Mouse (Mus musculus): ENCODE measurements at regions not wholly inside any gene's neighbourhood (a gene's known extent, or its start where the extent isn't known, plus 50 kb on each side); places are given as distances from the start of the nearest gene placed in this dataset.

DNA sequence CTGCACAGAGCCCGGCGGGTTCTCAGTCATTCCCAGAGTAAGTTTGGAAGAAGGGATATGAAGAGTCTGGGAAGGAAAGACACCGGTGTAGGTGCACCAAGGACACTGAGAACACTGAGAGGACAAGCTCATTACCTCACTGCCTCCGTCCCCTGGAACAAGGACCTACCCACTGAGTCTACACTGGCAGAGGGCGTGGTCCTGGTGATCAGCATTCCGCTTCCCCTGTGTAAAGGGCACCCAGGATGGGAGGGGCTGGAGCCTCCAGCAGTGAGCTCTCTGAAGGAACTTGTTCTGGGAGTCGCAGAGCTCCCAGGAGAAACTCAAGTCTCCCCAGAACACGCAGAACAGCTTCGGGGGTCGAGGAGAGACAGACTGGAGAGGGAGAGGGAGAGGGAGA is 76.9 kb upstream of the Calm2 start (continued):
- no peak for TF ChIP-seq E2F4 (IDR thresholded peaks at IDR 0.05; ENCODE audit: borderline replicate concordance, low read depth, low read length)
- no peak for TF ChIP-seq GATA1 (IDR thresholded peaks at IDR 0.05; ENCODE audit: low read depth, low read length)

- no peak overlapping the region for H3K4me3 ChIP-seq (ENCODE audit: control insufficient read depth in 1 of 2, insufficient read depth in 1 of 2, low read depth in 2 of 2, low read length in 2 of 2)
- no peak overlapping the region for H3K27ac ChIP-seq (ENCODE audit: control insufficient read depth, low read depth, low read length)
- peaks cover 0 to 3% of the 10 kb centered on the region in 2 experiments; a peak in 2 of 4 replicates for H3K4me1 ChIP-seq (ENCODE audit: control insufficient read depth in 1 of 2, insufficient read depth in 2 of 2, low read length in 2 of 2)
- DNase-seq (ENCODE audit: low read depth, low spot score): no peak
- no peak for TF ChIP-seq MAZ (IDR thresholded peaks at IDR 0.05; ENCODE audit: low read depth, low read length)
- peaks cover 2 to 6% of the 10 kb centered on the region in 2 experiments; a peak in 2 of 4 replicates for H3K27me3 ChIP-seq (ENCODE audit: control insufficient read depth in 1 of 2, insufficient read depth in 2 of 2, low read length in 2 of 2)
- H3K9me3 ChIP-seq (replicated peaks; ENCODE audit: insufficient read depth, low read length): no peaks in the 10 kb centered on the region
- no peaks in the 10 kb centered on the region for H3K36me3 ChIP-seq (ENCODE audit: control insufficient read depth in 1 of 2, insufficient read depth in 2 of 2, low read length in 2 of 2)
- H3K79me2 ChIP-seq (ENCODE audit: control insufficient read depth, insufficient read depth, low read length, poor library complexity): no peaks in the 10 kb centered on the region; the same call in 1 of the 2 replicates
- no peak overlapping the region for H3K9ac ChIP-seq (ENCODE audit: control insufficient read depth, low read depth, low read length, poor library complexity, severe bottlenecking)
Observed at GRCm38 (mm10) chr17:87527174-87527573, 80.4 kb upstream of the Calm2 start.

DNA sequence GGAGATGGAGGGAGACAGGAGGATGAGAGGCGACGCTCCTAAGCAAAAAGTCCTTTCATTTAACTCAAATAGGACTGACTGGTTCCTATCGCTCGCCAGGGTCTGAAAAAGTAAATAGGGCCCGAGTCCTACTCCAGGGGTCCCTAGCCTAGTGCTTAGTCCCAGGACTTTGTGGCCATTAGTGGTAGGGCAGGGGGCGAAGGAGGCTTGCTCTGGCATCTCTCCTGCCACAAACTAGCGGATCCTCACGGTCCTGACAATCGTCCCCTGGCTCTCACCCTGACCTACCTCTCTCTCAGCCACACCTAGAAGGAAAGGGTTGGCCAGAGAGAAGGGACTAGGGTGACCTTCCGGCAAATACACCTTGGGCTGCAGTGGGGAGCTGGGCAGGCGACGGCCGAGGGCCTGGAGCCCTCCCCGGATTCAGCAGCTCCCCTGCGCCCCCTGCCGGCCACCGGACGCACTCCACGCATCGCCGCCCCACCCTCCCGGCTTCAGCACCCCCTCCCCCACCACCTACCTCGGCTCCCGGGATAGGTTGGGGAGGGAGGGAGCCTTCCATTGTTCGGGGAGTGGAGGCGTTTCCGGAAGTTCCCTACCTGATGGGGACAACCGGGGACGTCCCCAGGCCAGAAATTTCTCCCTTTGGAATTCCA is 83.6 kb upstream of the Calm2 start:
- H3K27me3 ChIP-seq (ENCODE audit: control insufficient read depth in 1 of 2, insufficient read depth in 2 of 2, low read length in 2 of 2): no peaks in the 10 kb centered on the region
- no peaks in the 10 kb centered on the region; a peak in 1 of 4 replicates for H3K36me3 ChIP-seq (ENCODE audit: control insufficient read depth in 1 of 2, insufficient read depth in 2 of 2, low read length in 2 of 2)
- H3K27ac ChIP-seq (ENCODE audit: control insufficient read depth, low read depth, low read length): no peak overlapping the region
- peaks cover 0 to 10% of the 10 kb centered on the region in 2 experiments; a peak in 3 of 4 replicates for H3K4me1 ChIP-seq (ENCODE audit: control insufficient read depth in 1 of 2, insufficient read depth in 2 of 2, low read length in 2 of 2)
- peak; percentile 76 for DNase-seq (ENCODE audit: low read depth, low spot score)
- peak overlapping the region; percentile 70 for H3K9ac ChIP-seq (ENCODE audit: control insufficient read depth, low read depth, low read length, poor library complexity, severe bottlenecking)
- no peaks in the 10 kb centered on the region for H3K9me3 ChIP-seq (replicated peaks; ENCODE audit: insufficient read depth, low read length)
- no peaks in the 10 kb centered on the region; the same call in 1 of the 2 replicates for H3K79me2 ChIP-seq (ENCODE audit: control insufficient read depth, insufficient read depth, low read length, poor library complexity)
- TF ChIP-seq TCF12 (IDR thresholded peaks at IDR 0.05; ENCODE audit: low read depth, low read length) (no peak), ELF1 (IDR thresholded peaks at IDR 0.05; ENCODE audit: low read depth, low read length) (peak; percentile 45; the same call in 1 of the 2 replicates), RAD21 (IDR thresholded peaks at IDR 0.05; ENCODE audit: low read depth, low read length) (peak; percentile 58), MAZ (IDR thresholded peaks at IDR 0.05; ENCODE audit: low read depth, low read length) (peak; percentile 89), ZC3H11A (IDR thresholded peaks at IDR 0.05; ENCODE audit: low read depth, low read length) (peak; percentile 35), BHLHE40 (IDR thresholded peaks at IDR 0.05; ENCODE audit: borderline replicate concordance, low read depth, low read length) (no peak), MYB (IDR thresholded peaks at IDR 0.05; ENCODE audit: low read depth, low read length) (no peak), SMC3 (IDR thresholded peaks at IDR 0.05; ENCODE audit: low read depth, low read length) (peak; percentile 64), KAT2A (conservative IDR thresholded peaks at IDR 0.05; ENCODE audit: low read depth, low read length) (no peak), MAFK (IDR thresholded peaks at IDR 0.05; ENCODE audit: borderline replicate concordance, low read depth, low read length) (no peak), CTCF (IDR thresholded peaks at IDR 0.05 in 2 of 3, conservative IDR thresholded peaks at IDR 0.05 in 1 of 3; ENCODE audit: control insufficient read depth in 1 of 3, insufficient read depth in 1 of 3, low read depth in 2 of 3, low read length in 3 of 3, poor library complexity in 1 of 3, severe bottlenecking in 1 of 3) (peak; percentile 48 to 98 (median 69)), GABPA (IDR thresholded peaks at IDR 0.05; ENCODE audit: low read depth, low read length) (no peak), E2F4 (IDR thresholded peaks at IDR 0.05; ENCODE audit: borderline replicate concordance, low read depth, low read length) (no peak)
- peak overlapping the region; percentile 55 to 64 for H3K4me3 ChIP-seq (ENCODE audit: control insufficient read depth in 1 of 2, insufficient read depth in 1 of 2, low read depth in 2 of 2, low read length in 2 of 2)

Measured in MEL (cell line).